Mouse (Mus musculus) intestine, embryonic 15.5 days (tissue): Measurements from ENCODE around the gene Veph1. TPM values are rescaled to one million over a fixed set of nuclear protein-coding genes. Genes with fewer than 3 reads are reported as not detected.

Source experiments
- ATAC-seq: fragments of 200-750 bp; cut with Nextera tagmentation; 2 replicates; pipeline ENCODE4 v1.8.0; 2017; ENCODE audit warnings: moderate TSS enrichment, moderate library complexity
- H3K27ac ChIP-seq: fragments of 300-500 bp; sonication (generic); 2 replicates; pipeline ENCODE4 v1.5.1; 2015; ENCODE audit warnings: mild to moderate bottlenecking, inconsistent platforms
- H3K27me3 ChIP-seq: fragments of 300-500 bp; sonication (generic); replicated peaks from 2 replicates; pipeline ENCODE4 v1.6.1; 2015; ENCODE audit warnings: inconsistent platforms
- H3K36me3 ChIP-seq: fragments of 300-500 bp; sonication (generic); 2 replicates; pipeline ENCODE4 v1.6.1; 2015; ENCODE audit warnings: inconsistent platforms
- H3K4me1 ChIP-seq: fragments of 300-500 bp; sonication (generic); replicated peaks from 2 replicates; pipeline ENCODE4 v1.6.1; 2015; ENCODE audit warnings: inconsistent platforms
- H3K4me2 ChIP-seq: fragments of 300-500 bp; sonication (generic); replicated peaks from 2 replicates; pipeline ENCODE4 v1.6.1; 2015; ENCODE audit warnings: mild to moderate bottlenecking, inconsistent platforms
- H3K4me3 ChIP-seq: fragments of 300-500 bp; sonication (generic); replicated peaks from 2 replicates; pipeline ENCODE4 v1.5.1; 2015; ENCODE audit warnings: inconsistent platforms
- H3K9ac ChIP-seq: fragments of 300-500 bp; sonication (generic); 2 replicates; pipeline ENCODE4 v1.6.1; 2015; ENCODE audit warnings: inconsistent platforms
- H3K9me3 ChIP-seq: fragments of 300-500 bp; sonication (generic); 2 replicates; pipeline ENCODE4 v1.6.1; 2016; ENCODE audit warnings: inconsistent platforms
- WGBS: fragments of 180-500 bp; shearing (Covaris S2); methylation state at CpG from one replicate; pipeline ENCODE4 v1.1.7; 2015; 5-methylcytosine and 5-hydroxymethylcytosine counted together
- polyA plus RNA-seq: library from polyadenylated mRNA; unstranded; fragments of >200 nt; fragmentation: Nextera tagmentation; extraction: Ambion mirVana; gene quantifications from 2 replicates; pipeline ENCODE4 v1.2.1, GENCODE M21; 2015

The Veph1 gene
- polyA plus RNA-seq, 1 experiment from 2014 or later = 0.09 TPM

- Histone ChIP-seq H3K27ac (no peak overlapping the region), H3K36me3 (no peaks in the 10 kb centered on the region), H3K9ac (no peak overlapping the region), H3K9me3 (no peaks in the 10 kb centered on the region), H3K4me3 (no peak overlapping the region), H3K27me3 (no peaks in the 10 kb centered on the region), H3K4me1 (no peaks in the 10 kb centered on the region), H3K4me2 (no peak overlapping the region)
- 72% methylated on average over 8 of the region's 8 CpGs for WGBS
- no peak for ATAC-seq
Measured at GRCm38 (mm10) chr3:66157947-66158346, 138.7 kb downstream of the Veph1 start.

GRCm38 (mm10) chr3:66137601-66138000 is 159.0 kb downstream of the Veph1 start:
- Histone ChIP-seq H3K36me3 (no peaks in the 10 kb centered on the region), H3K4me3 (no peak overlapping the region), H3K9me3 (no peaks in the 10 kb centered on the region), H3K4me1 (no peaks in the 10 kb centered on the region), H3K27me3 (no peaks in the 10 kb centered on the region), H3K27ac (no peak overlapping the region), H3K9ac (no peak overlapping the region), H3K4me2 (no peak overlapping the region)
- 80% methylated on average over 7 of the region's 7 CpGs for WGBS
- no peak for ATAC-seq

DNA sequence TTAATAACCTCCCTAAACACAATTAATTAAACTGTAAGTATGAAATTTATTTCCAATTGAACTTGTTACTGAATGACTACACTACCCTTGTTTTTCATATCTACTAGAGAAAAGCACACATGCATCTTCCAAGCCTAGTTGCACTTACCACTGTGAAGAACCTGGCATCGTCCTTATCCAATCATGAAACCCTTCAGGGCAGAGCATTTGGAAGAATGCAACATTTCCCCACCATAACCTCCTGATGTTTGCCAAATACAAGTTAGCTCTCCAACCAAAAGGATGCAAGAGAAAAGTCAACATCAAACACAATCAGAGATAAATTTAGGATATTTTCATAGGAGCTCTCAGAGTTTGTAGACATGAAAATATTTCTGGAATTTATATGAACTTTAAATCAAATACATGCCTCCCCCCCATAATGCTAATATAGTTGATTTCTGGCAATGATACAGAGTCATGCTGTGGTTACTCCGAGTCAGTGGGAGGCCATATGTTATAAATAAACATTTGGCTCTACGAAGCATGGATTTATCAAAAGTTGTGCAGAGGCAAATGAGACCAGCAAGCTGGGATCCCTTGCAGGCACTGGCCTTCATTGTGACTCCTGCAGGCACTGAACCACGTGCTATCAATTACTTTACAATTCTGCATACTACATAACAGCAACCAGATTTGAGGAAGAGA is 165.2 kb downstream of the Veph1 start:
- no peak for ATAC-seq
- Histone ChIP-seq H3K27me3 (no peaks in the 10 kb centered on the region), H3K27ac (no peak overlapping the region), H3K4me3 (no peak overlapping the region), H3K4me1 (no peaks in the 10 kb centered on the region), H3K9me3 (no peaks in the 10 kb centered on the region), H3K9ac (no peak overlapping the region), H3K4me2 (no peak overlapping the region), H3K36me3 (no peaks in the 10 kb centered on the region)
- 43% methylated on average over 4 of the region's 4 CpGs for WGBS

DNA sequence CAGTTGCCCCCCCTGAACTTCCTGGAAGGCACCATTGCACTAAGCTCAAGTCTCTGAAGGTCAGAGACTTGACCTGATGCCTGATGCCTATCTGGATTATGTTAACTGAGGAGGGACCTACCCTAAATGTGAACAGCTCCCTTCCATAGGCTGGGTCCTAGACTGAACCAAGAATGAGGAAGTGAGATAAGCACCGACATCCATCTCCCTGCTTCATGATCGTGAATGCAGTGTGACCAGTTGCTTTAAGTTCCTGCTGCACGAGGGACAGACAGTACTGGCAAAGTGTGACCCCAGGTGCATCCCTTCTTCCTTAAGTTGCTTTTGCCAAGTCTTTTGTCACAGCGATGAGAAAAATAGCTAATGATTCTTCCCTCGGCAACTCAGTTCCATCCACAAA is 166.9 kb downstream of the Veph1 start:
- Histone ChIP-seq H3K27me3 (no peaks in the 10 kb centered on the region), H3K9ac (no peak overlapping the region), H3K27ac (no peak overlapping the region), H3K4me3 (no peak overlapping the region), H3K4me2 (no peak overlapping the region), H3K4me1 (no peaks in the 10 kb centered on the region), H3K9me3 (no peaks in the 10 kb centered on the region), H3K36me3 (no peaks in the 10 kb centered on the region)
- 35% methylated on average over 5 of the region's 5 CpGs for WGBS
- ATAC-seq = no peak

GRCm38 (mm10) chr3:66105493-66105892 is 191.1 kb downstream of the Veph1 start:
- 40% methylated on average over 5 of the region's 5 CpGs for WGBS
- Histone ChIP-seq H3K4me2 (no peak overlapping the region), H3K9ac (no peak overlapping the region), H3K27me3 (no peaks in the 10 kb centered on the region), H3K4me1 (no peaks in the 10 kb centered on the region), H3K27ac (no peak overlapping the region), H3K9me3 (no peaks in the 10 kb centered on the region), H3K36me3 (no peaks in the 10 kb centered on the region), H3K4me3 (no peak overlapping the region)
- ATAC-seq = no peak

DNA sequence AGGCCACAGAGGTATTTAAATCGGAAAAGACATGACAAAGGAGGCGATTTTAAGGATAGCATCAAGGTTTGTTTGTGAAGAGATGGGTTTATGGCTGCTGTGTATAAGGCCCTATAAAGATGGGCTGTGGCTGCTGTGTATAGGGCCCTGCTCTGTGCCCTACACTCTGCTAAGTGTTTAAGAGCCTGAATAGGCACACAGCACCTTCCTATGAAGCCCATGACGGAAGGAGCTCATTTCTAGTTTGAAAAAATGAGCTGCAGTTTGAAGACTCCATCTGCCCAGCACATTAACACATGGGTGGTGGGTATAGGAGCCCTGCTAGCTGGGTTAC is 194.1 kb downstream of the Veph1 start:
- H3K4me1 ChIP-seq = no peaks in the 10 kb centered on the region
- H3K4me2 ChIP-seq = no peak overlapping the region
- no peaks in the 10 kb centered on the region for H3K9me3 ChIP-seq
- H3K27me3 ChIP-seq = no peaks in the 10 kb centered on the region
- no peak overlapping the region for H3K27ac ChIP-seq
- WGBS = 86% methylated on average over 3 of the region's 3 CpGs
- H3K36me3 ChIP-seq = no peaks in the 10 kb centered on the region
- H3K9ac ChIP-seq = no peak overlapping the region
- H3K4me3 ChIP-seq = no peak overlapping the region
- ATAC-seq = no peak

DNA sequence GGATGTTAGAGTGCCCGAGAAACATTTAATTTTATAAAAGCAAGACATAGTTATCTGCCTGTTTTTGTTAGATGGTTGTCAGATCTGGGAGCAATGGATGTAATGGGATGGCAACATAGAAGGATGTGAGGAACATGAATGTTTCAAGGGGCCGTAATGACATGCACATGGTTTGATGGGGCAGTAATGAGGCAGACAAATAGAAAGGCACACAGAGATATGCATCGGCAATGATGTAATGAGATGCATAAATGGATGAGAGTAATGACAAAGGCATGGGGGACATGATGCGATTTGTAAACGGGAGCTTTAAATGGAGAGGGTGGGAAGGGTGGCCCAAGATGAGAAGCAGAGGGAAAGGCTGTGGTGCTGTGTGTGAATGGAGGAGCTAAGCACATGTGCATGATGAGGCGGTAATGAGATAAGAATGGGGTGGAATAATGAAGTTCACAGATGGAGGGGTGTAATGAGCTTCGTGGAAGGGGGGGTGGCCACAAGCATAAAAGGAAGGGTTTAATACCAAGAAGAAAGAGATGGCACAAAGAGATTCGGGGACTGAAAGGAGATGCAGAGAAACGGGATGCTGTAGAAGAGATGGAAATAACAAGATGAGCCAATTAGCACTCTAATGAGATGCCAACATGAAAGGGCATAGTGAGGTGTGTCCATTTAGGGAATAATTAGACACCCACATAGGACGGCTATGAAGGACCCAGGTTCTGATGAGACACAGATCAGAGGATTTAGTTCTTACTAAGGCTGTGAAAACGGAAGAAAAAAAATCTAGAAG is 194.6 kb downstream of the Veph1 start:
- no peak for ATAC-seq
- H3K9me3 ChIP-seq = no peaks in the 10 kb centered on the region
- no peaks in the 10 kb centered on the region for H3K36me3 ChIP-seq
- no peak overlapping the region for H3K4me3 ChIP-seq
- no peaks in the 10 kb centered on the region for H3K27me3 ChIP-seq
- no peak overlapping the region for H3K27ac ChIP-seq
- no peak overlapping the region for H3K9ac ChIP-seq
- no peak overlapping the region for H3K4me2 ChIP-seq
- H3K4me1 ChIP-seq = no peaks in the 10 kb centered on the region
- WGBS = 85% methylated on average over 11 of the region's 11 CpGs

- no peak for ATAC-seq
- H3K9me3 ChIP-seq = no peaks in the 10 kb centered on the region
- no peak overlapping the region for H3K4me2 ChIP-seq
- no peak overlapping the region for H3K4me3 ChIP-seq
- no peak overlapping the region for H3K9ac ChIP-seq
- no peaks in the 10 kb centered on the region for H3K27me3 ChIP-seq
- H3K27ac ChIP-seq = no peak overlapping the region
- 90% methylated on average over 2 of the region's 2 CpGs for WGBS
- no peaks in the 10 kb centered on the region for H3K36me3 ChIP-seq
- H3K4me1 ChIP-seq = no peaks in the 10 kb centered on the region
Measured at GRCm38 (mm10) chr3:66101074-66101473, 195.6 kb downstream of the Veph1 start.

DNA sequence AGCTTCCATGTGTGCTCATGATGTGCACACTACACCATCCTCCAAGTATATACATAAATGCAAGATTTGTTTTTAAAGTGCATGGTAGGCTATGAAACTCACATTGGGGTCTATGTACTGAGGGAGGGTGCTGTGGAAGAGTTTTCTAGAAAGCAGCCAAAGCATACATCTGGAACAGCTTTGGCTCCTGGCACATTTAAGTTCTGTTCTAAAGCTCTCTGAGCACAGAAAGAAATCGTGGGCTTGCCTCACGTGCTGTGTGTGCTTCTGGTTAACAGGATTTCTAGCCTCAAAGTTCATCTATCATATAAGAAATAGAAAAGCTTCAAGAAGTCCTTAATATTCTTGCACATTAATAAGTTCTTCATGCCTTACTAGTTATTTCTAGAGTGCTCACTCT is 204.9 kb downstream of the Veph1 start:
- WGBS = 64% methylated on average over 2 of the region's 2 CpGs
- H3K9ac ChIP-seq = no peak overlapping the region
- no peak overlapping the region for H3K27ac ChIP-seq
- no peaks in the 10 kb centered on the region for H3K36me3 ChIP-seq
- no peak for ATAC-seq
- H3K27me3 ChIP-seq = no peaks in the 10 kb centered on the region
- no peaks in the 10 kb centered on the region for H3K4me1 ChIP-seq
- H3K4me3 ChIP-seq = no peak overlapping the region
- H3K9me3 ChIP-seq = no peaks in the 10 kb centered on the region
- no peak overlapping the region for H3K4me2 ChIP-seq

DNA sequence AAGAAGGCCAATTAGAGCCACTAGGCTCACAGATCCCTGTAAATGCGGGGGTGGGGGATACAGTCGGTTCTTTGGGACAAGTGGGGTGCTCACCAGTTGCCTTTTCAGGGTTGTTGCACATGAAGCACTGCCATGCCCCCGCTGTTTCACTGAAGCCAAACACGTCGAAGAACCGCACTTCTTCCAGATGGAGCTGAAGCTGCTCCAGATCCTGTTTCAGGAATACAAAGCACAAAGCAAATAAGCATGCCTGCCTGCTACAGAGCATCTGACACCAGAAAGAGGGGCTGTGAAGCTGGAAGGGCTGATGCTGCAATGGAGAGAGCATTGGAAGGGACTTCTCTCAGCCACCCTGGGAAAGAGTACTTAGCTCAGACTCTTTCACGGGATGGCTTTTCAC is 209.0 kb downstream of the Veph1 start:
- 83% methylated on average over 7 of the region's 7 CpGs for WGBS
- no peak overlapping the region for H3K27ac ChIP-seq

DNA sequence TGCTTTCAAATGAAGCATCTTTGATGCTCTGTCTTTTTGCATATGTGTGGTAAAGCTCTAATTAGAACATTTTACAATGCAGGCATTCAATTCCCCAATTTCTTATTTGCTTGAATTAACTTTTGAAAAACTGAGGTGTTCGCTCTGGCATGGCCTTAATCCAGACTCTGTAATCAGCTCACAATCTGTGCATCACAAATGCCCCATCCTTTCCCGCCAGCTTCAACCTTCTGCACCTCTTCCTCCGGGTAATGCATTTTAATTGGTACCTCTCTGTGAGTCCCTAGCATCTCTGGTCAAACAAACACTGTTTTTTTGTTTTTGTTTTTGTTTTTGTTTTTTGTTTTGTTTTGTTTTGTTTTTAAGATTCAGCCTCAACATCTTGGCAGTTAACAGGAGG is 212.8 kb downstream of the Veph1 start:
- H3K9me3 ChIP-seq = no peaks in the 10 kb centered on the region
- H3K36me3 ChIP-seq = no peaks in the 10 kb centered on the region
- H3K4me2 ChIP-seq = no peak overlapping the region
- no peaks in the 10 kb centered on the region for H3K27me3 ChIP-seq
- WGBS = 88% methylated on average over 3 of the region's 3 CpGs
- H3K27ac ChIP-seq = no peak overlapping the region
- ATAC-seq = no peak
- H3K4me1 ChIP-seq = no peaks in the 10 kb centered on the region
- no peak overlapping the region for H3K9ac ChIP-seq
- no peak overlapping the region for H3K4me3 ChIP-seq

More for the DNA sequence above, 209.0 kb downstream of the Veph1 start:
- ATAC-seq = no peak
- H3K36me3 ChIP-seq = no peaks in the 10 kb centered on the region
- H3K27me3 ChIP-seq = no peaks in the 10 kb centered on the region
- H3K4me3 ChIP-seq = no peak overlapping the region
- H3K4me2 ChIP-seq = no peak overlapping the region
- H3K9ac ChIP-seq = no peak overlapping the region
- no peaks in the 10 kb centered on the region for H3K9me3 ChIP-seq
- no peaks in the 10 kb centered on the region for H3K4me1 ChIP-seq

DNA sequence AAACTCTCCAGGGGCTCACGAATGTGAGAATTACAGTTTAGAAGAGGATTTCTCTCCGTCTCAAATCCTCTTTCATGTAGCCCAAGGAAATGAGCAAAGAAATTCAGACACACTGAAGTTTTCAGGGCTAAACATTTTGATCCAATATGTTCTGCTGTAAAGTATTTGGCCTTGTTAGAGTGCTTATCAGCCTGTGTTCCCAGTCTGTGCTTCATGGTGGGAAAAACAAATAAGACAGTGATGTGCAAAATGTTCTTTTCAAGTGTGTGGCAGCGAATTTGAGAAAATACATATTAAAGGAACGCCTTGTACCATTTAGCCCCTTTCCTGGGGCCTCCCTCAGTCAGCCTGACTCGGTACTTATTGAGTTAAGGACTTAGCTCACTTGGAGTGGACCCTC is 213.2 kb downstream of the Veph1 start:
- Histone ChIP-seq H3K36me3 (no peaks in the 10 kb centered on the region), H3K9ac (no peak overlapping the region), H3K4me3 (no peak overlapping the region), H3K4me1 (no peaks in the 10 kb centered on the region), H3K9me3 (no peaks in the 10 kb centered on the region), H3K27me3 (no peaks in the 10 kb centered on the region), H3K4me2 (no peak overlapping the region), H3K27ac (no peak overlapping the region)
- 63% methylated on average over 5 of the region's 5 CpGs for WGBS
- ATAC-seq = no peak

- no peak overlapping the region for H3K27ac ChIP-seq
- no peaks in the 10 kb centered on the region for H3K36me3 ChIP-seq
- H3K4me1 ChIP-seq = no peaks in the 10 kb centered on the region
- ATAC-seq = no peak
- H3K27me3 ChIP-seq = no peaks in the 10 kb centered on the region
- H3K9me3 ChIP-seq = no peaks in the 10 kb centered on the region
- 76% methylated on average over 4 of the region's 4 CpGs for WGBS
- H3K4me3 ChIP-seq = no peak overlapping the region
- no peak overlapping the region for H3K9ac ChIP-seq
- no peak overlapping the region for H3K4me2 ChIP-seq
Measured at GRCm38 (mm10) chr3:66082975-66083374, 213.7 kb downstream of the Veph1 start.
